Mouse (Mus musculus): ENCODE data around the gene Cacnb3.

The Cacnb3 gene

DNA sequence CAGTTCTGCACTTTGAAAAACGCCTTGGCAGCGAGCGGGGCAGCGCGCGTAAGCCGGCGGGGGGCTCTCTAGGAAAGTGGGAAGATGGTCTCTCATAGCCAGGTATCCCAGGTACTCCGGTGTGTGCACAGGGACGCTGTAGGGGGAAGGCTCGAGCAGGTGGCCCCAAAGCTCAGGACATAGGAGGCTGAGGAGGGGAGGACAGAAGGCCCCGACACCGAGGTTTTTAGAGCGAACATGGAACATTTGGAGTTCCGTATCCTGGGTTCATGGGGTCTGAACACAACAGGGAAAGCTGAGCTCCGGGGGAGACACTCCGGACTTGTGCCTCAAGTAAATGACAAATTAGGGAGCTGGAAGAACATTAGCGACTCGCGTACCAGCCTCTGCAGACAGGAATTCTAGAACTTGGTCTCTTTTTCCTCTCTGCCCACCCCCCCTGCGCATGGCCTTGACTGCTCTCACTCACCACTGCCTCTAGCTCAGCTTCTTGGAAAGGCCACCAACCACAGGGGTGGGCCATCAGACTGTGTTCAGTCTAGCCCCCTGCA is 4.7 kb downstream of the Cacnb3 start:
- DNase-seq (ENCODE audit: low spot score) = no peak

DNA sequence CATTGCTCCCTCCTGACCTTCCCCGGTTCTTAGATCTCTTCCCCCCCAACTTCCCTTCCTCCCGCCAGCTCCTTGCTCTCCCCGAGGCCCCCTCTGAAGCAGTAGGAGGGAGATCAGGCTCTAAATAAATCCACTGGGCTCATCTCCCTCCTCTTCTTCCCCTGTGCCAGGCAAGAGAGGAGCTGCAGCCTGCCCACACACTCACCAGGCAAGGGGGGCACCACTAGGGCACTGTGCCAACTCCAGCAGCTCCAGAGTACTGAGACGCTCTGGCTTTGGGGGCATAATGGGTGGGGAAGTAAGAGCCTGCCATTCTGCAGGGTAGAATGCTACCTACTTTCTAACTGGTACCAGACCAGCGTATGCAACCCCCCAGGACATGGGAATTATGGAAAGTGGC is 5.9 kb downstream of the Cacnb3 start:
- DNase-seq (ENCODE audit: low spot score) = no peak

DNA sequence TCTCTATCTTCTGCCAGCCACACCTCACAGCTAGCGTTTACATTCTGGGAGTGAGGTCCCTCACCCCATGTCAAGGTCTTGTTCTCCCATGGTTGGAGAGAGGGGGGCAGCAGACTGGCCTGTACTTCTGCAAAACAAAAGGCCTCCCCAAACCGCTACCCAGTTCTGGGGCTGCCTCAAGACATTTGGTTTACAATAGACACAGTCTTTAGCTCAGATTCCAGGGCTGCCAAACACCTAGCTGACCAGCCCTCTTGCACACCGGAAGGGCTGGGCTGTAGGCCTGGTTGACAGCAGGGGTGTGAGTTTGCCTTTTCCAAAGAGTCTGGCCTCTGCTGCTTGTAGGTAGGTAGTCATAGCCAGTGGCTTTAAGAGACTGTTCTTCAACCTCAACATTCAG is 6.5 kb downstream of the Cacnb3 start:
- no peak for DNase-seq (ENCODE audit: low spot score)

GRCm38 (mm10) chr15:98640157-98640556 is 9.5 kb downstream of the Cacnb3 start:
- DNase-seq (ENCODE audit: low spot score) = no peak

- DNase-seq (ENCODE audit: low spot score) = no peak
Observed at GRCm38 (mm10) chr15:98644406-98644805, 13.8 kb downstream of the Cacnb3 start.

DNA sequence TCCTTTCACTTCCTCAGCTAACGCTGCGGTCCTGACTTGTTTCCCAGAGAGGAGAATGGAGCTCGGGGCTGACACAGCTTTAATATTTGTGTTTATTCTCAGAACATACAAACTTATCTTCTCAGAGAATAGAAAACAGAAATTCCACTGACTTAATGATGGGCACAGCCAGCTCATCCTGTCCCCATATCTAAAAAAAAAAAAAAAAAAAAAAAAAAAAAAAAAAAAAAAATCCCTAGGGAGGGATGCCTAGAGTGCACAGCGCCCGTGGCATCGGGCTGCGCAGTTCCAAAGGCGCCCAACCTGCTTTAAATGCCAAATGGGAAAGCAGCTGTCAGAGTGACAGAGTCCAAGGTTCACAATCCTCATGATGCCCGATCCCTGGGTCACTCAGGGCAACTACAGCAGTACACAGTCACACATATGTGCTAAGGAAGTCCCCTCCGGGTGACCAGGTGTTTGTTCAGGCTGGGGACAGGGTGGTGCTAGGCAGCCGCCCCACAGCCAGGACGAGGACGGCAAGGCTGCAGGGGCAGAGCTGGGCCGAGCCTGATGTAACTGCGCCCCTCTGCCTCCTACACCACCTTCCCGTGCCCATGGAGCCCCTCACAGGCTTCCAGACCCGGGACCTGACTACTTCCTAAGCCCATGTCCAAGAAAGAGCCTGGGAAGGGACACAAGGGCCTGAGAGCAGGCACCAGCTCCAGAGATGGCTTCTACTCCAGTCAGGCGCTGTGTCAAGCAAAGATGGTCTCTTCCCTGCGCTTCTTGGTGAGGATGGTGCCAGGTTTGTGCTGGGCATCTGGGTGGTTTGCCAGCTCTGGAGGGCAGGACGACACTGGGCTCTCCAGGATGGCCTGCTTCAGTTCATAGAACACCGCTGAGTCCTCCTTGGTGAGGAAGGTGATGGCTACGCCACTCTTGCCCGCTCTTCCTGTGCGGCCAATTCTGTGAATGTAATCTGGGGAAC is 14.7 kb downstream of the Cacnb3 start:
- no peak for DNase-seq (ENCODE audit: low spot score)

GRCm38 (mm10) chr15:98646737-98647136 is 16.1 kb downstream of the Cacnb3 start:
- DNase-seq (ENCODE audit: low spot score) = no peak

- DNase-seq (ENCODE audit: low spot score) = no peak
Observed at GRCm38 (mm10) chr15:98647308-98647707, 16.7 kb downstream of the Cacnb3 start.

DNA sequence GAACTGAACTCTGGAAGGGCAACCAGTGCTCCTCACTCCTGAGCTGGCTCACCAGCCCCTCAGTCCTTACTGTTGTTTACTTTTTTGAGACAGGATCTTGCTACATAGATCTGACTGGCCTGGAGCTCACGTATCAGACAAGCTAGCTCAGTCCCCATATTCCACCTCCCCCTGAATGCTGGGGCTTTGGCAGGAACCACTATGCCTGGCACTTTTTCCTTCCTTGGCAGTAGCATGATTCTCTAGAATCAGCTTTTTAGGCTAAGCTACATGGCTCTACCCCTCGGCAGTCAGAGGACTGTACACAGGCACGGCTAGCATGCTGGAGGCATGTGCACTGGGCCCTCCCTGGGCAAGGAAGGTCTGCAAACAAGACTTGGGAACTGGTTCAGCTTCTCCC is 17.4 kb downstream of the Cacnb3 start:
- no peak for DNase-seq (ENCODE audit: low spot score)

- no peak for DNase-seq (ENCODE audit: low spot score)
Observed at GRCm38 (mm10) chr15:98651431-98651830, 20.8 kb downstream of the Cacnb3 start.

GRCm38 (mm10) chr15:98652174-98652573 is 21.5 kb downstream of the Cacnb3 start:
- DNase-seq (ENCODE audit: low spot score) = no peak

DNA sequence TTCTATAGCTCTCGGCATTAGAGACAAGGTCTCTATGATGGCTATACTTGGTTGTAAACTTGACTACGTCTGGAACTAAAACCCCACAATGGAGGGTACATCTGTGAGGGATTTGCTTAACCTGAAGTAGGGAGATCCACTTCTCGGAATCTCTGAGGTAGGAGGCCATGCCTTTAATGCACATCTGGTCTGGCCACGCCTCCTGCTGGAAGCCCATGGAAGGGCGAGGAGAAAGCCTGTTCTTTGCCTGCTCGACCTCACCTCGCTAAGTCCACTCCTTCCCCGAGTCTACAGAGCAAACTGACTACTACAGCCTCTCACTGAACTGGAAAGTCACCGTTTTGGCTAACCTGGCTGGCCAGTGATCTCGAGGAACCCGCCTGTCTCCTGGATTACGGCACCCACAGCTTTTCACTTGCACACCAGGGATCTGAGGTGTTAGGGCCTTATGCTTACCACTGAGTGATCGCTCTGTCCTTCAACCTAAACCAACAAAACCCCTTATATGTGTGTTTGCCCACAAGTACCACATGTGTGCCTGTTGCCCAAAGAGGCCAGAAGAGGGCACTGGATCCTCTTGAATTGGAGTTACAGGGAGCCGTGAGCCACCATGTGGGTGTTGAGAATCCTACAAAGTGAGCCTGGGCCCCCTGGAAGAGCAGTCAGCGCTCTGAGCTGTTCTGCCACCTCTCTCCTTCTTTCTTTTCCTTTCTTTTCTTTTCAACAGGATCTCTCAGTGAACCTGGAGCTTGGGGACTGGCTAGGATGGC is 26.5 kb downstream of the Cacnb3 start:
- DNase-seq (ENCODE audit: low spot score) = no peak

DNA sequence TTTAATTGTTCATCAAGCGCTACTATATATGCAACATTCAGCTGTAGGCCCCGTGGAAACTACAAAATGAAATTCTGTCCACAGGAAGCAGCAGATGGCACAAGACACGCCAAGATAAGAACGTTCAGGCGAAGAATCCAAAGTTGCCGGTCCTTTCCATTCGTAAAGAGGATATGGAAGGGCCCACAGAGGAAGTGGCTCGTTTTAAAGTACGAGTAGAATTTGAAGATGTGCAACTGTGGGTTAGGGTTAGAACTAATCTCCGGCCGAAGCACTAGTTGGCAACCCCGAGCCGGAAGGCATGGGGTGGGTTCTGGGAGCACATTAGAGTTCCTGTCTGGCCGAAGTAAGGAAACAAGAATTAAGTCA is 31.5 kb downstream of the Cacnb3 start:
- no peak for DNase-seq (ENCODE audit: low spot score)

GRCm38 (mm10) chr15:98662567-98663545 is 32.2 kb downstream of the Cacnb3 start, which contains the start of gene Ddx23:
Ddx23 (minus strand) TSS chr15:98662894.
- peak; percentile 87 for DNase-seq (ENCODE audit: low spot score)

GRCm38 (mm10) chr15:98664042-98664907 is 33.6 kb downstream of the Cacnb3 start:
- DNase-seq (ENCODE audit: low spot score) = no peak

GRCm38 (mm10) chr15:98672592-98672991 is 42.0 kb downstream of the Cacnb3 start:
- DNase-seq (ENCODE audit: low spot score) = no peak

GRCm38 (mm10) chr15:98673732-98674131 is 43.1 kb downstream of the Cacnb3 start:
- DNase-seq (ENCODE audit: low spot score) = no peak

GRCm38 (mm10) chr15:98674284-98674993 is 43.8 kb downstream of the Cacnb3 start:
- no peak for DNase-seq (ENCODE audit: low spot score)

DNA sequence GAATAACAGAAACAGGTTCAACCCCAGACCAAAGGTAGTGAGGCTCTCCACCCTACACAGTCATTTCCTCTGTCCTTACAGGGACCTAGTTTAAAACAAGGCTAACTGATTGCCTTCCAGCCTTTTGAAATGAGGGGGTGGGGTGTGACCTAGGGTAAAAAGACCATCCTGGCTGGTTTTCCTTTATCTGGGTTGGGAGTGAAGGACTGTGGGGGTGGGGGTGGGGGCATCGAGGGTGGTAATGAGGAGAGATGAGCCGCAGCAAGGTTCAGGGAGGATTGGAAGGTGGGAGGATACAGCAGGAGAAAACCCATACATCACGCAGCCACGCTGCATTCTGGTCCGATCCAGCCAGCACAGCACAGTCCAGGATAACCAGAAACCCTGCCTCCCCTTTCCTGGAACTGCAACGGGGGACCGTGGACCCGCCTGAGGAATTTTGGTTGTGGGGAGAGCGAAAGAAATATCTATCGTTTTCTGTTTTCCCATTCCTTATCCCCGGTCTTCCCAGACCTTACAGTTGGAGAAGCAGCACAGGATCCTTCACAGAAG is 44.4 kb downstream of the Cacnb3 start:
- DNase-seq (ENCODE audit: low spot score) = no peak
